Mouse (Mus musculus) liver, embryonic 14.5 days (tissue): Measurements from ENCODE around the gene Anapc10.

Experiments used
- CTCF ChIP-seq: IDR thresholded peaks from 2 replicates; pipeline ENCODE4 v1.5.1; 2016; ENCODE audit warnings: antibody characterized with exemption, low read depth, control low read depth
- EP300 ChIP-seq: IDR thresholded peaks from 2 replicates; pipeline ENCODE4 v1.6.1; 2016; ENCODE audit warnings: antibody characterized with exemption, low read depth

DNA sequence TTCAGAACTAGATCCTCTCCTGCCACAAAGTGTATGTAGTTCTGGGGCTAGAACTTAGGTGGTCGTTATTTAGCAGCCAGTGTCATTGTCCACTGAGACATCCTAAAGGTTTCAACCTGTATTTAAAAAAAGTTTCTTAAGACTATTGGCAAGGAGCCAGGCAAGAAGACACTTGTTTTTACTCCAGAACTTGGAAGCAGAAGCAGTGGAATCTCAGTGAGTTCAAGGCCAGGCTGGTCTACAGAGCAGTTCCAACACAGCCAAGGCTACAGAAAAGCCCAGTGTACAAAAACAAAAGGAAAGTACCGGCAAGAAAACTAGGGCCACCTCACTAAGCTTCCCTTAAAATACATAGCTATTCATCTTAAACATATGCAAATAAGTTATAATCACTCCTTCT lies 19.1 kb upstream of the Anapc10 start:
- TF ChIP-seq CTCF (no peak), EP300 (no peak)
